Mouse (Mus musculus): ENCODE measurements at regions not wholly inside any gene's neighbourhood (a gene's known extent, or its start where the extent isn't known, plus 50 kb on each side); places are given as distances from the start of the nearest gene placed in this dataset. TPM values are rescaled to one million over a fixed set of nuclear protein-coding genes. Genes with fewer than 3 reads are reported as not detected.

DNA sequence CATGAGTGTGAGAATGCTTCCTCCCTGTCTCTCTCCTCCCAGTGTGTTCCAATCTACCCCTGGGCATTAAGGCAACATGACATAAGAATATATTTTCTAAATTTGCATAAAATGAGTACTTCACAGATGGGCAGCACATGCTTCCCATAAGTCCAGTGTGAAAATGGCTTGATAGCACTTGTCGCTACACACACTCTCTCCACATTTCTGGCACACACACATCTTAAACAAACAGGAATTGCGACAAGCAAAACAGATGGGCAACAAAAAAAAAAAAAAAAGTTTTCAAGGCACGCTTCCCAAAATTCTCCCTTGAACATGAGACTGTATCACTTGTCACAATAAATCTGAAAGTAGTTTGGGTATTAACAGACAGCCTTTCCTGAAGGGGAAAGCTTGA is 85.8 kb upstream of the Cypt12 start:
- H3K4me1 ChIP-seq (replicated peaks), result no peaks in the 10 kb centered on the region
- no peak overlapping the region for H3K9ac ChIP-seq (replicated peaks)
- no peaks in the 10 kb centered on the region for H3K27me3 ChIP-seq
- no peak for ATAC-seq (ENCODE audit: insufficient number of reproducible peaks, insufficient read depth, low FRiP score, low TSS enrichment, low read depth)
- H3K4me3 ChIP-seq (replicated peaks), result no peak overlapping the region
- no peaks in the 10 kb centered on the region for H3K9me3 ChIP-seq
- 86% methylated on average over 3 of the region's 3 CpGs for WGBS
- H3K36me3 ChIP-seq, result no peaks in the 10 kb centered on the region
- no peak overlapping the region for H3K4me2 ChIP-seq
- H3K27ac ChIP-seq, result no peak overlapping the region

DNA sequence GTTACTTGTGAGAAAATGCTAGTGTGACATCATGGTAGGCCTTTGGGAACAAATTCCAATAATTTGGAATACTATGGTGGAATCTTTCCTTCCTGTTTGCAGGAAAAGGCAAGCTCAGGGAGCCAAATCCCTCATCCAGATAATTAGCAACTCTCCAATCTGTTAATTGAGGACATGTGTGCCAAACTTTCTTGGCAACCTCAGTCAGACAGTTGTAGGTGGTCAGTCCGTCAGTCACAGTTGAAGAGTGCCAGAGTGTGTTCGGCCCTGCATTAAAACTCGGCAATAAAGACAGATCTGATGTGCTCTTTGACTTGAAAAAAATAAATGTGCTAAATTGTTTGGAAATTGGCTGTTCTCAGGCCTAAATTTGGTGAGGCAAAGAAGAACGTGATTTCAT is 83.1 kb upstream of the Cypt12 start:
- Histone ChIP-seq H3K36me3 (no peaks in the 10 kb centered on the region), H3K4me3 (replicated peaks) (no peak overlapping the region), H3K27ac (no peak overlapping the region), H3K9me3 (no peaks in the 10 kb centered on the region), H3K9ac (replicated peaks) (no peak overlapping the region), H3K4me2 (no peak overlapping the region), H3K27me3 (no peaks in the 10 kb centered on the region), H3K4me1 (replicated peaks) (no peaks in the 10 kb centered on the region)
- 51% methylated on average over 4 of the region's 4 CpGs for WGBS
- no peak for ATAC-seq (ENCODE audit: insufficient number of reproducible peaks, insufficient read depth, low FRiP score, low TSS enrichment, low read depth)

DNA sequence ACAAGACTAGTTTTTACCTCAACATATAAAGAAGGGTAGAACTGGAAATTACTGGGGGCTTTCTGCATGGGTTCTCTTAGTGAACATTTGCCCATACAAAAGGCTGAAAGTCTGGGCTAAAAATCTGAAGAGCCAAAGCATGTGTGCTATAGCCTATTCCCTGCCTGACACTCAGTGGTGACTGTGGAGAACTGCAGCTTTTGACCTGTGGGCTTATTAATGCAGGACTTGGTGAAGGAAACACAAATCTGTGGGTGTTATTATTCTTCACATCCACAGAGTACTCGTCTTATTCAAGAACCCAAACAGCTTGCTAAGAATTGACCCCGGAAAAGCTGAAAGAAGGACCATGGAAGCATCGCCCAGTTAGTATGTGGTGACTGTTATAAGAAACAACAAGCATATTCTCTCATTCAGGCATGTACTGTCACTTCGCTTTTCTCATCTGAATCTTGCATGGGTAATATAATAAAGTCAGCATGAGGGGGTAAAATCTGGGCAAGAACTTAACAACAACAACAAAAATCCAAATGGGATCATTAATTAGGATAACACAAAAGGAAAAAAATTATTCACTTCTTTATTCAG is 77.2 kb upstream of the Cypt12 start:
- H3K36me3 ChIP-seq, result no peaks in the 10 kb centered on the region
- no peaks in the 10 kb centered on the region for H3K9me3 ChIP-seq
- no peak overlapping the region for H3K4me3 ChIP-seq (replicated peaks)
- no peak overlapping the region for H3K27ac ChIP-seq
- no peak overlapping the region for H3K4me2 ChIP-seq
- H3K4me1 ChIP-seq (replicated peaks), result no peaks in the 10 kb centered on the region
- ATAC-seq (ENCODE audit: insufficient number of reproducible peaks, insufficient read depth, low FRiP score, low TSS enrichment, low read depth), result no peak
- H3K9ac ChIP-seq (replicated peaks), result no peak overlapping the region
- WGBS, result 55% methylated on average over 4 of the region's 4 CpGs
- no peaks in the 10 kb centered on the region for H3K27me3 ChIP-seq

DNA sequence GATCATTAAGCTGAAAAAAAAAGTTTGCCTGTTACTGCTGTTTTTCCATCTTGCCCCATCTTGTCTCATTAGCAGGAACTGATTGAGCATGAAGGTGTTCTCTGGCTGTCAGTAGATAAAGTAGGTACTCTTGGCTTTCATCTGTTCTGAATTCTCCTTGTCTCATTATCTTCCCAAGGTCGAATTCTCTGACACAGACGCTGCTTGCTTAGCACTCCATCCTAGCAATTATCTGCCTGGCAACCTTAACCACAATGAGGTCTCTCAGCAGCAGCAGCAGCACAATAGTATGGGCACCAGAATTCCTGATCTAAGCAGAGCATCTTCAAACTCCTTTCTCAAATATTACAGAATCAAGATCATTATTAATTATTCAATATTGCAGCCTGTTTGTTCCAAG is 52.3 kb upstream of the Cypt12 start:
- Histone ChIP-seq H3K27me3 (no peaks in the 10 kb centered on the region), H3K4me1 (replicated peaks) (no peaks in the 10 kb centered on the region), H3K9ac (replicated peaks) (no peak overlapping the region), H3K27ac (no peak overlapping the region), H3K4me2 (no peak overlapping the region), H3K4me3 (replicated peaks) (no peak overlapping the region), H3K9me3 (no peaks in the 10 kb centered on the region), H3K36me3 (no peaks in the 10 kb centered on the region)
- 55% methylated on average over 2 of the region's 2 CpGs for WGBS
- ATAC-seq (ENCODE audit: insufficient number of reproducible peaks, insufficient read depth, low FRiP score, low TSS enrichment, low read depth), result no peak

DNA sequence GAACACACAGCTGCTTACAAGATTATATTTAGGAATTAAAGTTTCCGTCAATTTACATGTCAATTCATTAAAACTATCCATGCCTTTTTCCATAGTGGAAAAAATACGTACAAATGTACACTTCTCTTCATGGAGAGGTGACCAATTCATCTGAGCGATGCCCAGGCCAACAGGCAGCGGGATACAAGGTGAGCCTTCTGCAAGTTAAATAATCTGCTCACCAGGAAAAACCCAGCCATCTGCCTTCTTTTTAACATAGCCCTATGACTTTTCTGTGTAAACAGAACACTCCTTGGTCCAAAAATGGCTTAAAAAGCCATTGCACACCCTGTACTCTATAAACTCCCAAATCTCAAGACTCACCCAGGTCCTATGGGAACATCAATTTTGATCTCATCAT is 51.5 kb upstream of the Cypt12 start:
- H3K27me3 ChIP-seq, result no peaks in the 10 kb centered on the region
- 85% methylated on average over 4 of the region's 4 CpGs for WGBS
- no peak for ATAC-seq (ENCODE audit: insufficient number of reproducible peaks, insufficient read depth, low FRiP score, low TSS enrichment, low read depth)
- H3K36me3 ChIP-seq, result no peaks in the 10 kb centered on the region
- H3K9me3 ChIP-seq, result no peaks in the 10 kb centered on the region
- no peaks in the 10 kb centered on the region for H3K4me1 ChIP-seq (replicated peaks)
- H3K4me2 ChIP-seq, result no peak overlapping the region
- H3K9ac ChIP-seq (replicated peaks), result no peak overlapping the region
- no peak overlapping the region for H3K4me3 ChIP-seq (replicated peaks)
- no peak overlapping the region for H3K27ac ChIP-seq

Small RNAs in the stretch of these regions (microRNA-seq; reads per million reads assigned to microRNA genes)
- gene Mir124a-2, result not detected

Measured in limb, embryonic 12.5 days (tissue).